Mouse (Mus musculus): ENCODE data around the gene Tmem104. TPM values are rescaled to one million over a fixed set of nuclear protein-coding genes. Genes with fewer than 3 reads are reported as not detected.

Gene Tmem104
- polyA plus RNA-seq (2012; rRNA removed): 24.1 and 26.8 TPM in 2 replicates

GRCm38 (mm10) chr11:115187224-115187639 lies at the start of gene Tmem104:
TSS of gene Tmem104 (plus strand) at chr11:115187487.
- H3K27me3 ChIP-seq (ENCODE audit: control insufficient read depth, insufficient read depth, low read length): no peaks in the 10 kb centered on the region
- peak; percentile 100 for DNase-seq
- peak within 1 kb of the TSS; percentile 61 for H3K4me3 ChIP-seq (ENCODE audit: control insufficient read depth, insufficient read depth, low read length)
- H3K36me3 ChIP-seq (ENCODE audit: control insufficient read depth, insufficient read depth, low read length): no peaks in the 10 kb centered on the region
- peaks cover 41% of the 10 kb centered on the region for H3K4me1 ChIP-seq (replicated peaks; ENCODE audit: control insufficient read depth, insufficient read depth, low read length)
- TF ChIP-seq CTCF (IDR thresholded peaks at IDR 0.05; ENCODE audit: borderline replicate concordance, control insufficient read depth, extremely low read depth, insufficient read depth, low read length, poor library complexity) (peak; percentile 78), POLR2A (IDR thresholded peaks at IDR 0.05; ENCODE audit: control insufficient read depth, extremely low read depth, insufficient read depth, low read length, poor library complexity) (peak; percentile 91)
- H3K27ac ChIP-seq (ENCODE audit: control insufficient read depth, insufficient read depth, low read length): peak within 1 kb of the TSS; percentile 47
- WGBS: under 1% methylated on average over 39 of the region's 39 CpGs

- WGBS: 57% methylated on average over 5 of the region's 5 CpGs
- peak overlapping the region; percentile 26; the same call in 1 of the 2 replicates for H3K27ac ChIP-seq (ENCODE audit: control insufficient read depth, insufficient read depth, low read length)
- TF ChIP-seq POLR2A (IDR thresholded peaks at IDR 0.05; ENCODE audit: control insufficient read depth, extremely low read depth, insufficient read depth, low read length, poor library complexity) (no peak), CTCF (IDR thresholded peaks at IDR 0.05; ENCODE audit: borderline replicate concordance, control insufficient read depth, extremely low read depth, insufficient read depth, low read length, poor library complexity) (no peak)
- H3K4me3 ChIP-seq (ENCODE audit: control insufficient read depth, insufficient read depth, low read length): no peak overlapping the region
- DNase-seq: no peak
- peaks cover 10% of the 10 kb centered on the region for H3K4me1 ChIP-seq (replicated peaks; ENCODE audit: control insufficient read depth, insufficient read depth, low read length)
- H3K27me3 ChIP-seq (ENCODE audit: control insufficient read depth, insufficient read depth, low read length): no peaks in the 10 kb centered on the region
- H3K36me3 ChIP-seq (ENCODE audit: control insufficient read depth, insufficient read depth, low read length): no peaks in the 10 kb centered on the region
Measured at GRCm38 (mm10) chr11:115138597-115139262, 48.6 kb upstream of the Tmem104 start.

- WGBS: 11% methylated on average over 2 of the region's 2 CpGs
- Histone ChIP-seq H3K27ac (ENCODE audit: control insufficient read depth, insufficient read depth, low read length) (no peak overlapping the region), H3K4me3 (ENCODE audit: control insufficient read depth, insufficient read depth, low read length) (no peak overlapping the region), H3K36me3 (ENCODE audit: control insufficient read depth, insufficient read depth, low read length) (no peaks in the 10 kb centered on the region), H3K4me1 (replicated peaks; ENCODE audit: control insufficient read depth, insufficient read depth, low read length) (peaks cover 5% of the 10 kb centered on the region; the same call in 1 of the 2 replicates), H3K27me3 (ENCODE audit: control insufficient read depth, insufficient read depth, low read length) (no peaks in the 10 kb centered on the region)
- TF ChIP-seq CTCF (IDR thresholded peaks at IDR 0.05; ENCODE audit: borderline replicate concordance, control insufficient read depth, extremely low read depth, insufficient read depth, low read length, poor library complexity) (no peak), POLR2A (IDR thresholded peaks at IDR 0.05; ENCODE audit: control insufficient read depth, extremely low read depth, insufficient read depth, low read length, poor library complexity) (no peak)
- DNase-seq: no peak
Measured at GRCm38 (mm10) chr11:115141970-115142369, 45.3 kb upstream of the Tmem104 start.

- DNase-seq: no peak
- no peaks in the 10 kb centered on the region for H3K27me3 ChIP-seq (ENCODE audit: control insufficient read depth, insufficient read depth, low read length)
- H3K4me1 ChIP-seq (replicated peaks; ENCODE audit: control insufficient read depth, insufficient read depth, low read length): peaks cover 19% of the 10 kb centered on the region
- H3K27ac ChIP-seq (ENCODE audit: control insufficient read depth, insufficient read depth, low read length): no peak overlapping the region
- TF ChIP-seq CTCF (IDR thresholded peaks at IDR 0.05; ENCODE audit: borderline replicate concordance, control insufficient read depth, extremely low read depth, insufficient read depth, low read length, poor library complexity): no peak
- TF ChIP-seq POLR2A (IDR thresholded peaks at IDR 0.05; ENCODE audit: control insufficient read depth, extremely low read depth, insufficient read depth, low read length, poor library complexity): no peak
- WGBS: 96% methylated on average over 4 of the region's 4 CpGs
- no peaks in the 10 kb centered on the region for H3K36me3 ChIP-seq (ENCODE audit: control insufficient read depth, insufficient read depth, low read length)
- no peak overlapping the region for H3K4me3 ChIP-seq (ENCODE audit: control insufficient read depth, insufficient read depth, low read length)
Measured at GRCm38 (mm10) chr11:115147813-115148212, 39.5 kb upstream of the Tmem104 start.

GRCm38 (mm10) chr11:115150741-115151254 lies 36.5 kb upstream of the Tmem104 start:
- Histone ChIP-seq H3K36me3 (ENCODE audit: control insufficient read depth, insufficient read depth, low read length) (no peaks in the 10 kb centered on the region), H3K27me3 (ENCODE audit: control insufficient read depth, insufficient read depth, low read length) (no peaks in the 10 kb centered on the region), H3K27ac (ENCODE audit: control insufficient read depth, insufficient read depth, low read length) (no peak overlapping the region), H3K4me1 (replicated peaks; ENCODE audit: control insufficient read depth, insufficient read depth, low read length) (peaks cover 47% of the 10 kb centered on the region), H3K4me3 (ENCODE audit: control insufficient read depth, insufficient read depth, low read length) (no peak overlapping the region)
- WGBS: 6% methylated on average over 6 of the region's 6 CpGs
- DNase-seq: no peak
- TF ChIP-seq POLR2A (IDR thresholded peaks at IDR 0.05; ENCODE audit: control insufficient read depth, extremely low read depth, insufficient read depth, low read length, poor library complexity): no peak

GRCm38 (mm10) chr11:115151755-115152429 lies 35.4 kb upstream of the Tmem104 start:
- Histone ChIP-seq H3K27me3 (ENCODE audit: control insufficient read depth, insufficient read depth, low read length) (no peaks in the 10 kb centered on the region), H3K27ac (ENCODE audit: control insufficient read depth, insufficient read depth, low read length) (no peak overlapping the region), H3K36me3 (ENCODE audit: control insufficient read depth, insufficient read depth, low read length) (no peaks in the 10 kb centered on the region), H3K4me1 (replicated peaks; ENCODE audit: control insufficient read depth, insufficient read depth, low read length) (peaks cover 56% of the 10 kb centered on the region), H3K4me3 (ENCODE audit: control insufficient read depth, insufficient read depth, low read length) (no peak overlapping the region)
- 68% methylated on average over 15 of the region's 15 CpGs for WGBS
- peak; percentile 37 for DNase-seq
- TF ChIP-seq CTCF (IDR thresholded peaks at IDR 0.05; ENCODE audit: borderline replicate concordance, control insufficient read depth, extremely low read depth, insufficient read depth, low read length, poor library complexity) (no peak), POLR2A (IDR thresholded peaks at IDR 0.05; ENCODE audit: control insufficient read depth, extremely low read depth, insufficient read depth, low read length, poor library complexity) (no peak)

Measured in thymus, adult 2 months (tissue).